Mouse (Mus musculus): Measurements from ENCODE around the gene Ap1s1.

DNA sequence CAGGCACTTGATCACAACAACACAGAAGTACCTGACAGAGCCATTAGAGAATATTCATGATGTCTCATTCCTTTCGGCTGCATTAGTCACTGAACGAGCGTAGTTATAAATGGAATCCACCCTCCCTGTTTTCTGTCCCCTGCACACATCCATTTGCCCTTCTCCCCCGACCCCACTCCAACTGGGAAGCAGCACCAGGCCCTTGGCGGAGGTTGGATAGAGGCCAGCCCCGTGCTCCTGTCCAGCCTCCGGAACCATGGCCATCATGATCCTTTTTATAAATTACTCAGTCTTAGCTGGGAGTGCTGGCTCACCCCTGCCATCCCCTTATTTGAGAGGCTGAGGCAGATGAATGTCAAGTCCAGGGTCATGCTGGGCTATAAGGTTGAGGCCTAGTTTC, 8.4 kb upstream of the Ap1s1 start:
- TF ChIP-seq CTCF (IDR thresholded peaks at IDR 0.05; ENCODE audit: insufficient read depth, low read depth, low read length): no peak
- TF ChIP-seq POLR2A (IDR thresholded peaks at IDR 0.05; ENCODE audit: insufficient read depth, low read depth, low read length): no peak

All from olfactory bulb, adult 2 months (tissue).